Mouse (Mus musculus): ENCODE data around the gene Yars. TPM values are rescaled to one million over a fixed set of nuclear protein-coding genes. Genes with fewer than 3 reads are reported as not detected.

Gene Yars
- polyA plus RNA-seq (2015; fragmentation: Nextera tagmentation; extraction: Ambion mirVana) = 80.5 and 82.6 TPM in 2 replicates

GRCm38 (mm10) chr4:129189542-129190519 is at the start of gene Yars, which contains the start of gene S100pbp:
TSS of gene Yars (plus strand) at chr4:129189760.
TSS of gene S100pbp (minus strand) at chr4:129189727.
- Histone ChIP-seq H3K36me3 (peaks cover 10% of the 10 kb centered on the region; the same call in 1 of the 2 replicates), H3K4me2 (peak within 1 kb of the TSS; percentile 69), H3K27me3 (no peaks in the 10 kb centered on the region), H3K4me3 (peak within 1 kb of the TSS; percentile 75), H3K9me3 (no peaks in the 10 kb centered on the region), H3K27ac (peak within 1 kb of the TSS; percentile 93), H3K4me1 (peaks cover 26% of the 10 kb centered on the region), H3K9ac (peak within 1 kb of the TSS; percentile 82)
- under 1% methylated on average over 56 of the region's 58 CpGs for WGBS
- ATAC-seq (ENCODE audit: insufficient number of reproducible peaks, low FRiP score, low TSS enrichment, low read depth) = peak; percentile 89

GRCm38 (mm10) chr4:129140808-129141207 is 48.8 kb upstream of the Yars start:
- 79% methylated on average over 4 of the region's 4 CpGs for WGBS
- Histone ChIP-seq H3K27me3 (peaks cover 12% of the 10 kb centered on the region; the same call in 1 of the 2 replicates), H3K36me3 (peaks cover 4% of the 10 kb centered on the region; the same call in 1 of the 2 replicates), H3K9me3 (no peaks in the 10 kb centered on the region), H3K4me3 (no peak overlapping the region), H3K4me2 (no peak overlapping the region), H3K9ac (no peak overlapping the region), H3K27ac (no peak overlapping the region), H3K4me1 (peaks cover 48% of the 10 kb centered on the region)
- no peak for ATAC-seq (ENCODE audit: insufficient number of reproducible peaks, low FRiP score, low TSS enrichment, low read depth)

GRCm38 (mm10) chr4:129141560-129142438 is 47.8 kb upstream of the Yars start:
- Histone ChIP-seq H3K27ac (peak overlapping the region; percentile 35), H3K4me3 (no peak overlapping the region), H3K9ac (no peak overlapping the region), H3K27me3 (peaks cover 12% of the 10 kb centered on the region; the same call in 1 of the 2 replicates), H3K9me3 (no peaks in the 10 kb centered on the region), H3K36me3 (peaks cover 5% of the 10 kb centered on the region; the same call in 1 of the 2 replicates), H3K4me2 (no peak overlapping the region), H3K4me1 (peaks cover 41% of the 10 kb centered on the region)
- ATAC-seq (ENCODE audit: insufficient number of reproducible peaks, low FRiP score, low TSS enrichment, low read depth) = no peak
- WGBS = 67% methylated on average over 17 of the region's 17 CpGs

- no peak overlapping the region for H3K27ac ChIP-seq
- ATAC-seq (ENCODE audit: insufficient number of reproducible peaks, low FRiP score, low TSS enrichment, low read depth) = no peak
- peaks cover 6% of the 10 kb centered on the region; the same call in 1 of the 2 replicates for H3K27me3 ChIP-seq
- peaks cover 6% of the 10 kb centered on the region; the same call in 1 of the 2 replicates for H3K36me3 ChIP-seq
- no peak overlapping the region for H3K4me3 ChIP-seq
- no peak overlapping the region for H3K4me2 ChIP-seq
- no peaks in the 10 kb centered on the region for H3K9me3 ChIP-seq
- no peak overlapping the region for H3K9ac ChIP-seq
- peaks cover 34% of the 10 kb centered on the region for H3K4me1 ChIP-seq
- WGBS = 76% methylated on average over 11 of the region's 11 CpGs
Measured at GRCm38 (mm10) chr4:129142439-129143045, 47.0 kb upstream of the Yars start.

GRCm38 (mm10) chr4:129143509-129143908 is 46.1 kb upstream of the Yars start:
- 78% methylated on average over 5 of the region's 5 CpGs for WGBS
- Histone ChIP-seq H3K36me3 (peaks cover 10% of the 10 kb centered on the region; the same call in 1 of the 2 replicates), H3K4me2 (no peak overlapping the region), H3K4me3 (no peak overlapping the region), H3K9me3 (no peaks in the 10 kb centered on the region), H3K4me1 (peaks cover 32% of the 10 kb centered on the region), H3K9ac (no peak overlapping the region), H3K27me3 (no peaks in the 10 kb centered on the region), H3K27ac (peak overlapping the region; percentile 83)
- ATAC-seq (ENCODE audit: insufficient number of reproducible peaks, low FRiP score, low TSS enrichment, low read depth) = no peak

GRCm38 (mm10) chr4:129144401-129145367 is 44.9 kb upstream of the Yars start:
- WGBS = 27% methylated on average over 16 of the region's 16 CpGs
- Histone ChIP-seq H3K27ac (peak overlapping the region; percentile 83), H3K4me1 (peaks cover 32% of the 10 kb centered on the region), H3K9me3 (no peaks in the 10 kb centered on the region), H3K36me3 (peaks cover 21% of the 10 kb centered on the region), H3K4me2 (0 out of 2 replicates have a peak overlapping the region, but pooled peaks have one; percentile 8), H3K9ac (no peak overlapping the region), H3K4me3 (no peak overlapping the region), H3K27me3 (no peaks in the 10 kb centered on the region)
- ATAC-seq (ENCODE audit: insufficient number of reproducible peaks, low FRiP score, low TSS enrichment, low read depth) = peak; percentile 66; the same call in 1 of the 2 replicates

- Histone ChIP-seq H3K9ac (no peak overlapping the region), H3K36me3 (peaks cover 26% of the 10 kb centered on the region), H3K27ac (peak overlapping the region; percentile 83), H3K4me2 (no peak overlapping the region), H3K9me3 (no peaks in the 10 kb centered on the region), H3K4me3 (no peak overlapping the region), H3K27me3 (no peaks in the 10 kb centered on the region), H3K4me1 (peaks cover 32% of the 10 kb centered on the region)
- no peak for ATAC-seq (ENCODE audit: insufficient number of reproducible peaks, low FRiP score, low TSS enrichment, low read depth)
- 64% methylated on average over 4 of the region's 4 CpGs for WGBS
Measured at GRCm38 (mm10) chr4:129145411-129145810, 44.1 kb upstream of the Yars start.

- Histone ChIP-seq H3K4me2 (no peak overlapping the region), H3K27ac (peak overlapping the region; percentile 83)
Measured at GRCm38 (mm10) chr4:129145943-129146342, 43.6 kb upstream of the Yars start.

GRCm38 (mm10) chr4:129146392-129146791 is 43.2 kb upstream of the Yars start:
- Histone ChIP-seq H3K36me3 (peaks cover 36% of the 10 kb centered on the region), H3K4me1 (peaks cover 32% of the 10 kb centered on the region), H3K4me2 (no peak overlapping the region), H3K27me3 (no peaks in the 10 kb centered on the region), H3K4me3 (no peak overlapping the region), H3K9ac (no peak overlapping the region), H3K27ac (0 out of 2 replicates have a peak overlapping the region, but pooled peaks have one; percentile 40), H3K9me3 (no peaks in the 10 kb centered on the region)
- no peak for ATAC-seq (ENCODE audit: insufficient number of reproducible peaks, low FRiP score, low TSS enrichment, low read depth)
- 47% methylated on average over 2 of the region's 2 CpGs for WGBS

More at GRCm38 (mm10) chr4:129145943-129146342, 43.6 kb upstream of the Yars start:
- H3K9me3 ChIP-seq = no peaks in the 10 kb centered on the region
- no peak overlapping the region for H3K9ac ChIP-seq
- no peak for ATAC-seq (ENCODE audit: insufficient number of reproducible peaks, low FRiP score, low TSS enrichment, low read depth)
- 54% methylated on average over 4 of the region's 4 CpGs for WGBS
- H3K4me1 ChIP-seq = peaks cover 32% of the 10 kb centered on the region
- no peaks in the 10 kb centered on the region for H3K27me3 ChIP-seq
- no peak overlapping the region for H3K4me3 ChIP-seq
- peaks cover 31% of the 10 kb centered on the region for H3K36me3 ChIP-seq

- Histone ChIP-seq H3K4me1 (peaks cover 23% of the 10 kb centered on the region), H3K4me2 (no peak overlapping the region), H3K36me3 (peaks cover 48% of the 10 kb centered on the region), H3K27ac (no peak overlapping the region), H3K27me3 (no peaks in the 10 kb centered on the region), H3K9ac (no peak overlapping the region), H3K4me3 (no peak overlapping the region), H3K9me3 (no peaks in the 10 kb centered on the region)
- 78% methylated on average over 13 of the region's 13 CpGs for WGBS
- no peak for ATAC-seq (ENCODE audit: insufficient number of reproducible peaks, low FRiP score, low TSS enrichment, low read depth)
Measured at GRCm38 (mm10) chr4:129147552-129148103, 41.9 kb upstream of the Yars start.
